Comparison of ENCODE assay signal across 21 mouse cellular contexts in genomic region chr5:64574386-64574785, GRCm38 (mm10).
"Had no signal": no experiment of that assay in that cellular context is flagged by ENCODE, and none has a peak within 500 bp of the region (broad histone marks: within the 10 kb centered on the region; RNA-seq: fewer than 3 reads in every experiment).

No protein-coding gene starts in this region.

- H3K9me3 ChIP-seq: heart, embryonic 10.5 days; hindbrain, embryonic 13.5 days; hindbrain, embryonic 15.5 days; limb, embryonic 13.5 days; limb, embryonic 15.5 days had no signal

- H3K27ac ChIP-seq: heart, embryonic 10.5 days; hindbrain, embryonic 13.5 days; hindbrain, embryonic 15.5 days; hindbrain, postnatal 0 days; kidney, postnatal 0 days; limb, embryonic 13.5 days; limb, embryonic 15.5 days; liver, embryonic 14.5 days had no signal

- ATAC-seq: hindbrain, postnatal 0 days; intestine, embryonic 16.5 days had no signal

- DNase-seq: gastrocnemius, postnatal 14 days; gastrocnemius, postnatal 36 days; heart, adult 18-20 months; heart, postnatal 10 days; heart, postnatal 36 days; kidney, adult 11 months; kidney, adult 8-10 months; kidney, postnatal 25 days; layer of hippocampus, adult 9-11 months; layer of hippocampus, postnatal 36 days; left cerebral cortex, postnatal 4 days had no signal

- H3K4me3 ChIP-seq: heart, embryonic 10.5 days; heart, embryonic 12.5 days; hindbrain, embryonic 13.5 days; hindbrain, embryonic 15.5 days; limb, embryonic 13.5 days; limb, embryonic 15.5 days had no signal

- H3K9ac ChIP-seq: heart, embryonic 12.5 days; hindbrain, embryonic 13.5 days; hindbrain, embryonic 15.5 days; limb, embryonic 13.5 days; limb, embryonic 15.5 days; liver, embryonic 14.5 days had no signal

- H3K27me3 ChIP-seq: heart, embryonic 12.5 days; hindbrain, embryonic 13.5 days; hindbrain, embryonic 15.5 days; limb, embryonic 13.5 days; limb, embryonic 15.5 days had no signal

- H3K4me2 ChIP-seq: heart, embryonic 12.5 days; hindbrain, embryonic 13.5 days; hindbrain, embryonic 15.5 days; limb, embryonic 13.5 days; limb, embryonic 15.5 days had no signal

- H3K36me3 ChIP-seq: heart, embryonic 10.5 days; heart, embryonic 12.5 days; hindbrain, embryonic 13.5 days; hindbrain, embryonic 15.5 days; limb, embryonic 13.5 days; limb, embryonic 15.5 days had no signal
